Mouse (Mus musculus): ENCODE data around the gene Birc7. TPM values are rescaled to one million over a fixed set of nuclear protein-coding genes. Genes with fewer than 3 reads are reported as not detected.

The Birc7 gene
- total RNA-seq, 2 experiments from 2014 or later, result not detected

DNA sequence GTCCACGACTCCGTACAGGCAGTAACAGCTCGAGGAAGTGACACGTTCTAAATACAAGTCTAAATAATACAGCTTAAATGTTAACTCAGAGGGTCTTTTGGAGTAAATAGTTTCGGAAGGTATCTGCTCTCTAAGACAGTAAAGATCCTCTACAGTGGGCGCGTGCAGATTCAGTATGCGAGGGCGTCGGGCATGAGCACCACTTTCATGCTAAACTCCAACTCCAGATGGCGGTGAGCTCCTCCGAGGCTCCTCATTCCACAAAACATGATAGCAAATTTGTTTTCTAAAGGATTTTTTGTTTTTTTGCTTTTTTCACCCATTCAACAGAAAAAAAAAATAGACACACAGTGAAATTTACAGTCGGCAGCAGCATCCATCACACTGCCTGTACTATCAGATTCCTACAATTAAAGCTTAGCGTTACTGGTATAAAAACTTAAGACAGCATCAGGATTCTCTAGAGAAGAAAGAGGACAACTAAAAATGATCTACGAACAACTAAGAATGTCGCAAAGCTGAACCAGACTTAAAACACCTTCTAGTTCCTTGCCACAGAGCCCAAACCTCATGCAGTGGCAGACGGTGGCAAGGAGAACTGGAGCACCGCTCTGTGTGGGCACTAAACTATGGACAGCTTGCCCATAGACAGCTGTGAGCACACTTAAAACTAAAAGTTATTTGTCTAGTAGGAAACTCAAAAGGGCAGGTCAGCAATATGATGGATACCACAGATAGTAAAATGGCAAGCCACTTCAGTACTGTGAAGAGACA, 24.2 kb upstream of the Birc7 start:
- DNase-seq (ENCODE audit: low spot score in 2 of 2), result no peak

DNA sequence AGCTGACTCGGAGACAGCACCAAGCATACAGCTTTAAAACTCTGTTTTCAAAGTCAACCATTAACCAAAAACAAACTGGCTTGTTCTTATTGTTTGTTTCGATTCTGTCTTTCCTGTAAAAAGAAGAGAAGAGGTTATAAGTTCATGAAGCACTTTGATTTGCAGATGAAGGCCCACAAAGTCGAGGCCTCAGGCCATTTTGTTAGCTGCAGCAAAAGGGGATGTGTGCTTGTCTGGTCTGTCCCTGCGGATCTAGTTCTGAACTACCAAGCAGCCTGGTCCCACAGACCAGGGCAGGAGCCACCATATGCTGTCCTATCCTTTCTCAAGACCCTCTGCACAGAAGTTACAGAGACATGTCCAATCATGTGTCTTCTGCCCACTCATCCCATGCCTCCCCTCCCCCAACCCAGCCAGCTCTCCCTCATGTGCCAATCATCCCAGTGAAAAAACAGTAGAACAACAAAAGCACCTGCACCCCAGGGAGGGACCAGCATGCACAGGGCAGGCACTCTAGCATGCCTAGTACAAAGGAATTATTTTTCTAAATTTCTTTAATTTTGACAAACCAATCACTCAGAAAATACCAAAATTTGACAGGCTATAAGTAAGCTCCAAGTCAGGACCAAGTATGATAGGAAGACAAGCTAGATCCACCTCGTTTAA, 23.1 kb upstream of the Birc7 start:
- no peak for DNase-seq (ENCODE audit: low spot score in 2 of 2)

DNA sequence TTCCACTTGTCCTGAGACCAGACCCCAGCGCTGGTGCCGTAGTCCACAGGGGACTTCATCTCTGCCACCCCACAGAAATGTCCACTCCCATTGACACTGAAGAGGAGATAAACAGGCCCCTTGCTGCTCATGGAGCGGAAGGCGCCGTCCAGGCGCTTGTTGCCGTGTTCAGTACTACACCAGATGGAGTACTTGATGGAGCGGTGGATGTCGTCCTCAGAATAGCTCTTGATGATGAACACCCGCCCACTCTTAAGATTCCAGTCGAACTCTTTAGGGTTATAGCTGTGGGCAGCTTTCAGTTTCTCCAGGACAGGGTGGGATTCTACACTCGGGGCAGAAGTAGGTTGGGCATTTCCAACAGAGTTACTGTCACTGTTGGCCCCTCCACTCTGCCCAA, 17.9 kb upstream of the Birc7 start:
- DNase-seq (ENCODE audit: low spot score in 2 of 2), result no peak

DNA sequence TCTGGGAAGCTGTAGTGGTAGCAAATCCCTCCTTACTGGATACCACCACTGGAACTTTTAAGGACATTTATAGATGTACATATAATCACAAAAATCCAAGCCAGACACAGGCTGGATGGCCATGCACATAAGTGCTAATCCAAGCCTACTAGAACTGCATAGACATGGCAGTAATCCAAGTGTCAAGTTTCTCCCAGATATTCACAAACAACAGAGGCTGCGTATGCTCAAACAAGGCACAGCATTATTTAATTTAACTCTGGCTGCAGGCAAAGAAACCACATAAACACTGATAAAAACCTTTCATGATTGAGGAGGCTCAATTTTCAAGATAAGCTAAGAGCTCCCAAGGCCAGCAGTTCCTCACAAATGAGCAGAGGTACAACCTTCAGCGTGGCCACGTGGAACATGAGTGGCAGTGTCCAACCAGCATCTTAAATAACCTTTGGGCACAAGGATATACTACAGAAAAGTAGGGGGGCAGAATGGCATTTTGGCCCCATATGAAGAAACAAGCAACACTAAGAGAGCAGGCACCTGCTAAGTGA, 12.9 kb upstream of the Birc7 start:
- DNase-seq (ENCODE audit: low spot score in 2 of 2), result no peak

DNA sequence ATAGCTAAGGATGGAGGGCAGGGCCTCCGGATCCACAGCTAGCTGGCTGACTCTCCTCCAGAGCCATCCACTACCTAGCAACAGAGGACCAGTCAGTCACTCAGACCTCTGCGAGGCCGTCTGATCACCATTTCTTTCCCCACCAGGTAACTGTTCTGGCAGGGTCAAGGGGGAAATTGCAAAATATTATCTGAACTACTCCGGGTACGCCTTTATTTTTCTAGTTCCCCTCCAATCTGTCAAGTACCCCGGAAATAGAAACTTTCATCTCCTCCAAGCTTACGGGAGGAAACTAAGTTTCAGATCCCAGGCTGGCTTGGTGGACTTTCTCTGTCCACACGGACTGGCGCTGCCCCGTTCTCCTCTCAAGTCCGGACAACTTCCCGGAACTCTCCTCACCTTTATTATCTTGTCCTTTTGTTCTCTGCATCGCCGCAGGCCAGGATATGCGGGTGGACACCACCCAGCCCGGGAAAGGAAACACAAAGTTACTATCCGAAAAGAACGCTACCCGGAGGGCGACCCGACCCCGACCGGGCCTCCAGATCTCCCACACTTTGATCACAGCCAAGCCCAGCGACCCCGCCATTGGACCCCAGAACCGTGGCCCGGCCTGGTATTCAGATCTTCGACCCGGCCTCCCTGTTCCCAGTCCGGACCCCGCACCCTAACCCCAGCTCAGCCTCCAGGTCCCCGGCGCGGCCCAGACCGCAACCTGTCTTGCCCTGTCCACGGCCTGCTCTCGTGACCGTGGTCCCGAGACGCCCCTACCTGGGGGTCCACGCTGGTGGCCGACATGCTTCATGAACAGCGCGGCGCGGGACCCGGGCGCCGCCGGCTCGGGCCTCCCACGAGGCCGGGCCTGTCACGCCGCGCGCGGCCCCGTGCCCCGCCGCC, 8.7 kb upstream of the Birc7 start:
- DNase-seq (ENCODE audit: low spot score in 2 of 2), result no peak

DNA sequence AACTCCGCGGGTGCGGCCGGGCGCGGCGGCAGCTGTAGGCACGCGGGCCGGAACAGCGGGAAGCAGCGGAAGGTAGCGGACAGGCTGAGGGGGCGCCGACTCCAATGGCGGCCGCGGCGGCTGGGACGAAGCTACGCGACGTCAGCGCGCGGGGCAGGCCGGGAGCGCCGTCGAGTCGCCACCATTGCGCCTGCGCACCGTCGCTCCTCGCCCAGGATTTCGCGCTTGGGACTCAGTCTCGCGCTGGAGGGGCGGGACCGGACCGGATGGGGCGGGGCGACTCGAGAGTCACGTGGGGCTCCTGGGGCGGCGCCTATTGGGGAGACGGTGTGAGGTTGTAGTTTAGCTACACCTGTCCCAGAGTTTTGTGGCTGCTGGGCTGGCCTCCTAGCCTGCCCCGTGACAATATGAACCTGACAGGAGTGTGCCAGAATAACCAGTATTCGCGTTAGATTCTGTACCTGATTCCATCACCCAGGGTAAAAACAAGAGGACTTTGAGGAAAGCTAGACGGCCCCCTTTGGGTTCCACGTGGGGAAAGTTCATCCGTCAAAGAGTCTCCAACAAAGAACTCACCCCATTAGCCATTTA, 7.9 kb upstream of the Birc7 start, which contains the start of gene Ythdf1:
Gene Ythdf1, minus strand, starts transcription at position 140 of the 591 bp plus-strand sequence.
- peak; percentile 96 to 98 for DNase-seq (ENCODE audit: low spot score in 2 of 2)

DNA sequence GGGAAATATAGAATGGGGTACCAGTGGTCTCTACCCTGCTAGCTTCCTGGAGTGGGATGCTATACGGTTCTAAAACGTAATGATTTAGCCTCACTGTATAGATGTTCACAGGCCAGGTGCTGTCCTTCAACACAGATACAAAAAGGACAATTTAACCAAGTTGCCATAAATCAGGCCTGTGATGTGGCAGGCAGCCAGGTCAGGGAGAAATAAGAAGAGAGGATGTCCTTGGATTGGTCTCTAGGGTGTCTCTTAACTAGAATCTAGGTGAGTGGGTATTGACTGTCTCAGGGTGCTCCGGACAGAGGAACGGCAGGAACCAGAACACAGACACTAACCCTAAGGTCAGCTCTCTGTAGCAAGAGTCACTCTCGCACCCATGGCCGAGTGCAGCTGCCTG, 6.1 kb upstream of the Birc7 start:
- DNase-seq (ENCODE audit: low spot score in 2 of 2), result no peak

DNA sequence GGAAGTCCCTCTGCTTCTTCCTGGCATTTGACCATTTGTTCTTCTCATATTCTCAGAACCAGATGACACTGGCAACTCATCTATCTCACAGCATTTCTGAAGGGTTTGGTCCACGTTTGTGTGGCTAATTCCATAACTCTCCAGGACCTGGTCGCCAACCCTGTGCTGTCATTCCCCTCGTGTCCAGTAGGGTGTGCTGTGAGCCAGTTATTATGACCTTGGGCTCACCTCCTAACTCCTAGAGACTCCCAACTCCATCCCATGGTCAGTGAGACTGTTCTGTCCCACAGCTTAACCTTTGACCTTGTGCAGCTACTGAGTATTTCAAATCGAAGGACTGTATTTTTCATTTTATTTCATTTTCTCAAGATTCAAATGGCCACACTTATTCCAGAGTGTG, 3.6 kb upstream of the Birc7 start:
- DNase-seq (ENCODE audit: low spot score in 2 of 2), result peak; percentile 59 to 79

DNA sequence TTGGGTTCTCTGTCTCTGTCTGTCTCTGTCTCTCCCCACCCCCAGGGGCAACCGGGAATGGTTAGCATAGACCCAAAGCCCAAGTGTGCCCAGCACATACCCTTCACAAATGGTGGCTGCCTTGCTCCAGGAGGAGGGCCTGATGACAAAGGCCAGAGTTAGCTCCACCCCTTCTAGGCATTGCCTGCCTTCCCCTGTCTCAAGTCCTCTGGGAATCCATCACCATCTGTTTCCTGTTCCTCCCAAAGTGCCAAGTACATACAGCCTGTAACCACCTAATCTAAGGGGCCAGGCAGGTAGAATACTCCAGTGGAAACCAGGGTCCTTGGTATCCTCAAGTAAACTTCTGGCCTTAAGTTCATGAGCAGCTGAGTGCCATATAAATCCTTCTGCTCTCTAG, 3.6 kb downstream of the Birc7 start:
- no peak for DNase-seq (ENCODE audit: low spot score in 2 of 2)

DNA sequence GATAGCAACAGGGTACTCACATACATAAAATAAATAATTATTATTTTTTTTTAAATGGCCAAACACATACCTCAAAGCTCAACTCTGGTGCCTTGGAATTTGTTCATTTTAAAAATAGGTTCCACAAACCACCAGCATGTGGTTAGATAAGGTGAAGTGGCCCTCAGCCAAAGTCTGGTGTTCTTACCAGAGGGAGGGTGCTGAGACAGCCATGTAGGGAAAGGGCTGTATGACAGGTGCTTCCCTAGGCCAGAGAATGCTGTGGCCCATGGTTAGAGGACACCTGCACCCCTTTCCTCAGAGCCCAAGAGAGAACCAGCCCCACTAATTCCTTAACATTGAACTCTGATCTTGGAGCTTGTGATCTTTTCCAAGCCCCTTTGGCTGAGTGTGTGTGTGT, 11.4 kb downstream of the Birc7 start:
- no peak for DNase-seq (ENCODE audit: low spot score in 2 of 2)

DNA sequence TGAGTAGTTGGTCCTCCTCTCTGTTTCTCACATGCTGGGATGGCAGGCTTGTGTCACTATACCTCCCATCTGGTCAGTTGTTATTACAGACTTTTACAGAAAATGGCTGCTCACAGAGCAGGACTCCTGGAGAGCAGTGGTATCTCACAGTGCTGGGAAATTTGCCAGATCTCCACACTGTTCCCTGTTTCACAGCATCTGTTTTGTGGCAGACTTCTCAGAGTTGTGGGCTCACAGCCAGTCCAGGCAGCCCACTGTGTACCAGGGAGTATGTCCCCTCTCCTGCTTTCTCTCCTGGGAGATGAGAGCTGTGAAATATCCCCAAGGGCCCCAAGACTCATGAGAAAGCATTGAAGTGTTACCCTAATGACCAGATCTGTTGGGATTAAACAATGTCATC, 13.0 kb downstream of the Birc7 start:
- peak in 1 of 2 experiments; percentile 63 for DNase-seq (ENCODE audit: low spot score in 2 of 2)

DNA sequence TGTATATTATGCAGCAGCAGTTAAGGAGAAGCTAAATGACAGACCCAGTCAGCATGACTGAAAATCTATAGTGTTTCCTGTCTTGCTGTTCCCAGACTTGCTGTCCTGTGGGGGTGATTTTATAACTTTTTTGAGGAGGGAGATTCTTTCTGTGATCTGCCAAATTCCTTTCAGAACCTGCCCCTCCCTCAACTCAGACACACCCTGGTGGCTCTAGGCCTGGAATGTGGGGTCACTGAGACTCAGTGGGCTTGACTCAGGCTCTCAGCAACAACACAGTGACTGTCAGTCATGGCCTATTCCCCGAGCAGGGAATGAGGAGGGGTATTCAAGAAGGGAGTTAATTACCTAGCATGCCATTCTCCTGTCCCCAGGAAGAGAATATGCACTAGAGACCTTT, 21.1 kb downstream of the Birc7 start:
- no peak for DNase-seq (ENCODE audit: low spot score in 2 of 2)

DNA sequence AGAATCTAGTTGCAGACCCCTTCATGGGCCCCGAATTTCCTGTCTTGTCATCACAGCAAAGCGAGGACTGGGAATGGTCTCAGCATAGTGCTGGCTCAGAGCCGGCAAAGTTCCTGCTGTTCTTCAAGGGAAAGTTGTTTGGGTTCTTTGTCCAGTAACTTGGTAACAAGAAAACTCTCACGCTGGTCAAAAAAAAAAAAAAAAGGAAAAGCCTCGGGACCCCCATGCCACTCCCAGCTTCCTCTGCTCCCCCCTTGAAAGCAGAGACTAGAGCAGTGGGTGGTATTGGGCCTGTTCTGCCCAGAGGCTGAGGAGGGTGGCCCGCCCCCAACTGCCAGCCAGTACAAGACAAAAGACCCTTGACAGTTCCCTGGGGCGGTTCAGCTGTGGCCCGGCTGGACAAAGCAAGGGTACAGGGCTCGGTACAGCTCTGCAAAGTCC, 23.9 kb downstream of the Birc7 start:
- peak in 1 of 2 experiments; percentile 56 for DNase-seq (ENCODE audit: low spot score in 2 of 2)

DNA sequence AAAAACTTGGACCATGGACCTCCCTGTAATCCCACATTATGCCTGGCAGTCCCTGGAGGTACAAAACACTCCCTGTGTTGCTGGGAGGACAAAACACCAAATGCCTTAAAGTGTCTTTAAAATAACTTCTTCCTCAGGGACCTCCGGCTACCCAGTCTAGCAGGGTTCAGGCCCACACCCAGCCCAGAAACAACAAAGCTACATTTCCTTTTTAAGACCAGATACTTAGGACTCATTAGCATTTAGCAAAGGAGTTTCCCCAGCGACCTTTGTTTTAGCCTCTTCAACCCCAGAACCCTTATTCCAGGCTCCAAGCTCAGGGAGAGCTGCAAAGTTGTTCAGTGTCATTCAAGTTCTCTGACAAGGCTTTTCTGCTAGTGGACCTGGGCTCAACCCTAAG, 24.8 kb downstream of the Birc7 start:
- DNase-seq (ENCODE audit: low spot score in 2 of 2), result no peak

DNA sequence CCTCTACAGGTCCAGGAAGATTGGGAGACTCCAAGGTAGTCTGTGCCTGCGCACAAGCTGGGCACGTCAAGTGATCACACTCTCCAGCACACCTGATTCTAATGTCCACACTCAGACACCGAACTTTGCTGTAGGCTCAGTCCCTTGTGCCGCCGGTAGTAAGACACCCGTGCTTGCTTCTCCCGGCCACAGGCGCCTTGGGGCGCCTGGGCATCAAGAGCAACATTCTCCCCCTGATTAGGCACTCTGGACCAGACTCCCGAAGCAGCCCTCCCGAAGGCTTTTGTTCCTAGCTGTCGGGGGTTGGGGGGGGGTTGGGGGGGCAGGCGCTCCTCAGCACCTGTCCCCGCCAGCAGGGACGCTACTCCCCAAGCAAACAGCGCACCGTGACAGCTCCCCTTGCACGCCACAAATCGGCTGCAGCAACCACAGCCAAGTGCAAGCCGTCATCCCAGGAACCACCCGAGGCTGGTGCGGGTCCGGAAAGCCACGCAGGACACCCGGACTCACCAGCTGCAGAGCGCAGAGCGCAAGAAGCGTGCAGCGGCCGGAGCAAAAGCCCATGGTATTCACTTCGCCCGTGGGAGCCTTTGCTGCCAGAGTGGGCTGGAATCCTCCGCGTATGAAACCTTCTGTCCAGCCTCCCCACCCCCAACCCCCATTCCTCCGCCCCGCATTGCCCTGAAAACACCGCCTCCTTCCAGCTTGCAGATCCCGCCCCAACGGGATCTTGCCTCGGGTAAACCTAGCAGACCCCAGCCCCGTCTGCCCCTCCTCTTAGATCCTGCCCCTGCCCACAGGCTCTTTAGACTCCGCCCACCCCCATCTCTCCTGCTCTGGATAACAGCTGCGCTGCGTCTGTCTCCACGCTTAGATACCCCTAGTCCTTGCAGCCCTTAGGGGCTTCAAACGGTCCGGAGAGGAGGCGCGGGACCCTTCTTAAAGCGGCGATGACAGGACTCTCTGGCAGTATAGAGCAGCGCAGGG, 25.5 kb downstream of the Birc7 start, which contains the start of gene Nkain4:
Gene Nkain4, minus strand, starts transcription at position 639 of the 987 bp plus-strand sequence.
- peak; percentile 61 to 67 for DNase-seq (ENCODE audit: low spot score in 2 of 2)

DNA sequence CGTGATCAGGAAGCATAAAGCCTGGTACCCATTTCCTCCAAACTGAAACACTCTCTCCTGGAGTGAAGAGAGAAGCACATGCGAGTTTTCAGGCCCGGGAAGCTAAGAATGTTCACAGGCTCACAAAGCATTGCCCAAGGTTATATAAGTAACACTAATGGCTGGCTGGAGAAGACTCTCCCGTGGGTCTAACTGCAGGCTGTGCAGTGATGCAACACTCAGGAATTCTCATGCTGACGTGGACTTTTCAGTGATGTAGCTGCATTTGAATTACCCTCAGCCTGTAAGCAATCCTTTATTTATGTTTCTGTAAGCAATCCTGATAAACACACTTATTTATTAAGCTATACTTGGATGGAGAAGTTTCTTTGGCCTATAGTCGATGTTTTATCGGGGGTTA, 30.8 kb downstream of the Birc7 start:
- DNase-seq (ENCODE audit: low spot score in 2 of 2), result no peak

DNA sequence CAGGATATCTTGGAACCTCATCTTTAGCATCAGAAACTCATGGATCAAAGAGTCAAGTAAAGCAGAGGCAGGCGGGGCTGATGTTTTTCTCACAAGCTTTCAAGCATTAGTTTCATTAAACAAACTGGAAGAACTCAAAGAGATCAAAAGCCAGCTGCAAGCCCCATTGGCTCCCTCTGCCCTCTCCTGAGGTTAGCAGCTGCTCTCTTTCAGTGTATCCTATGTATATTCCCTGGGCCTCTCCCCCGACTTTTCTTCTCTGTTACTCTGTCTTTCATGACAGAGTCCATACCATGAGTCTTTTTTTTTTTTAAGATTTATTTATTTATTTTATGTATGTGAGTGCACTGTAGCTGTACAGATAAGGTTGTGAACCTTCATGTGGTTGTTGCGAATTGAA, 31.4 kb downstream of the Birc7 start:
- no peak for DNase-seq (ENCODE audit: low spot score in 2 of 2)

DNA sequence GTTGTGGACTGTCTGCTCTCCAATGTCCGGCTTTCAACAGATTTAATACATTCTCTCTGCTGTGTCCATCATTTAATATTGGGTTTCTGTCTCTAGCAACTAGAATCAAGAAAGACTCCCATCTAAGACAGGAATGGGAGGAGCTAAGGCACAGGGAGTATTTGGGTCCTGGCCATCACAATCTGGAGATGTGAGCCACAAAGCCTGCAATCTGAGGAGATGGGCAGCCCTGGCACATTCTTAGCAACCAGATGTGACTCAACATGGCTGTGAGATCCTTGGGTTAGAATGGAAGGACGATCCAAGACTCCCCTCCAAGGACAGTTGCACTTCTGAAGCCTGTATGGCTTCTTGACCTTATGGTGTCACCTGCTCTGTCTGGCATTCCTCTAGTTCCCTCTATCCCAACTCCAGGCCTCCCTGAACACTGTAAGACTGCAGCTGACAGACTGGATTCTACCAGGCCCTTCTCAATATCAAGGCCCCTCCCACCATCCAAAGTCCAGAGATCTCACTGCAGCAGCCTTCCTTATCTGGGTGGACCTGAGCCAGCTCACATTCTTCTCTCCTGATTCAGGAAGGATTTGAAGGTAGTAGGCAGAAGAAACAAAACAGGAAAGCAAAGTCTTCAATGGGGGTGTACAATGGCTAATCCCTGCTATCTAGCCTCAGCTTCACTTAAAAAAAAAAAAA, 33.9 kb downstream of the Birc7 start:
- DNase-seq (ENCODE audit: low spot score in 2 of 2), result no peak

DNA sequence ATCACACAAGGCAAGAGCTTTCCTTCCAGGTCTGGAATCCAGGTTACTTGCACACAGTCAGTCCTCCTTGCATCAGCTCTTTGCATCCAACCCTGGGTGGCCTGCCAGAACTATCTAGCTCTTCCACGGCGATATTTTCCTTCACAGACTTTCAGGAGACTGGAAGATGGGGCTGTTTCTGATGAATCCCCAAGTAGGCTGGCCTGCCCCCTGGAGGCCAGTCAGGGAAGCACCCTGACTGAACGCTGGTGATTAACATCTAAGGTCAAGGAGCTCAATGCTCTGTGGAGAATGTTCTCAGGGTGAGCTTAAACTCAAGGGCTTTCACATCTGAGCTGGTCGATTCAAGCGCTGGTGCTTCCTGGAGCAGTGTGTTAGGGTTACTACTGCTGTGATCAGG, 35.1 kb downstream of the Birc7 start:
- peak; percentile 69 to 75 for DNase-seq (ENCODE audit: low spot score in 2 of 2)

Measured in layer of hippocampus, postnatal 14 days (tissue).